Mouse (Mus musculus): ENCODE results near the gene Vmn1r2. TPM values are rescaled to one million over a fixed set of nuclear protein-coding genes. Genes with fewer than 3 reads are reported as not detected.
"Not testable (repeated sequence)": the region's sequence is repeated elsewhere in the genome, so short reads cannot be mapped to it uniquely, and the experiment has no call there.

Vmn1r2 gene
- total and polyA plus RNA-seq, 2 experiments from 2014 or later, result not detected

DNA sequence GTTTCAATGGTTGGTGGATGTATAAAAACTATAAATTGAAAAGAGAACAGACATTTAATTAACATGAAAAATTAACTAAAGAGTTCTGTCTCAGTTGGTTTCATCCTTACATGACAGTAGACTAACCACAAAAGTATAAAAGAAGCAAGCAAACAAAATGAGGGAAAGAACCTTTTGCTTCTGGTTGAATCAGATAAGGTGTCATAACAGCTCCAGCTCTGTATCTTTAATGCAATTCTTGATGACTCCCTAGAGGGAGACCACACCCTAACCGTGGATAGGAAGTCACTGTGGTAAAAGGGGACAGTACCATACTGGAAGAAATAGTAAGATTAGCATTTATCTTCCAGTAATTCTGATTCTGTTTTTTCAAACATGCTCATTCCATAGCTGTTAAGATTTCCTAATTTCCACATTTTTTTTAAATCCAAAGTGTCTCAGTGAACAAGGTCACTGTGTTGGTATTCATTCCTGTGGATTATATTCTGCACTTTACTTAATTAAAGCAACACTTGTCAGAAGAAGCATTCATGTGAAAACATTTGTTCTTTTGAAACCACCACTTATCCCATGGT, 42.6 kb downstream of the Vmn1r2 start:
- not testable (repeated sequence) for H3K4me3 ChIP-seq (ENCODE audit: low read length); ATAC-seq; H3K9me3 ChIP-seq (ENCODE audit: low read length); DNase-seq (ENCODE audit: low spot score); H3K36me3 ChIP-seq (ENCODE audit: insufficient read depth, low read length); H3K27me3 ChIP-seq (ENCODE audit: insufficient read depth, low read length); H3K4me2 ChIP-seq (ENCODE audit: low read depth, low read length); H3K27ac ChIP-seq; H3K9ac ChIP-seq (replicated peaks; ENCODE audit: low read length); H3K4me1 ChIP-seq (ENCODE audit: insufficient read depth, low read length)
- 67% methylated on average over 1 of the region's 1 CpGs for WGBS

DNA sequence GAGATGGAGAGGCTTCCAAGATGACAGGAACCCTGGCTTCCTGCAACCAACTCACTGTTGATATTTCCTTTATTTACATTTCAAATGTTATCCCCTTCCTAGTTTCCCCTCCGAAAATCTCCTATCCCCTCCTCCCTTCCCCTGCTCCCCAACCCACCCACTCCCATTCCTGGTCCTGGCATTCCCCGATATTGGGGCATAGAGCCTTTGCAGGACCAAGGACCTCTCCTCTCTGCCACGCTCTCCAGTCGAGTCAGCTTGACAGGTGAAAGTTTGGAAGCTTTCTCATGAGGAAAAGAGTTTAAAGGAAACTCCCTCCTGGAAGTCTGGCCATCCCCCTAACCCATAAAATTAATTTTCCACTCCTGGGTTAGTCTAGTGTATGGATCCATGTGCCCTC, 46.2 kb downstream of the Vmn1r2 start:
- H3K4me2 ChIP-seq (ENCODE audit: low read depth, low read length); H3K27ac ChIP-seq; H3K4me3 ChIP-seq (ENCODE audit: low read length); H3K4me1 ChIP-seq (ENCODE audit: insufficient read depth, low read length); H3K9ac ChIP-seq (replicated peaks; ENCODE audit: low read length); ATAC-seq; H3K36me3 ChIP-seq (ENCODE audit: insufficient read depth, low read length); H3K27me3 ChIP-seq (ENCODE audit: insufficient read depth, low read length); DNase-seq (ENCODE audit: low spot score); H3K9me3 ChIP-seq (ENCODE audit: low read length): not testable (repeated sequence)
- WGBS, result 67% methylated on average over 4 of the region's 4 CpGs

DNA sequence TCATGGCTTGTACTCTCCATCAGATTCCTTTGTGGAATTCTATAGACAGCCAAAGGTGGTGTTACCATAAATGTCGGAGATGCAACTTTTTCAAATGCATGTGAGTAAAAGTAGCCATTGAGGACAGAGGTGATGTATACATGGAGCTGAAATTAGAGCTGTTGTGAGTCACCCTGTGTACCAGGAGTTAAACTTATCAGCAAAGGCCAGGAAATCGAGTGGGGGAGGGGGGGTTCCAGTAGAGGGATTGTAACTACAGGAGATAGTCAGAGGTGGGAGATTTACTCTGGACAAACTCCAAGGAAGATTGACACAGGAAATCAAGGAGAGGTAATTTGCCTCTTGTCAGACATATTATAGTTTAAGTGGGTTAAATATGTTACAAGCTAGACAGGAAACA, 49.3 kb downstream of the Vmn1r2 start:
- not testable (repeated sequence) for H3K36me3 ChIP-seq (ENCODE audit: insufficient read depth, low read length); H3K4me3 ChIP-seq (ENCODE audit: low read length); DNase-seq (ENCODE audit: low spot score); H3K9ac ChIP-seq (replicated peaks; ENCODE audit: low read length); H3K27ac ChIP-seq; H3K4me1 ChIP-seq (ENCODE audit: insufficient read depth, low read length); ATAC-seq; H3K27me3 ChIP-seq (ENCODE audit: insufficient read depth, low read length); H3K9me3 ChIP-seq (ENCODE audit: low read length); H3K4me2 ChIP-seq (ENCODE audit: low read depth, low read length)
- 72% methylated on average over 2 of the region's 2 CpGs for WGBS

Other genes starting within 250 kb of the Vmn1r2 start
- gene Vmn1r3, start 18.0 kb downstream of the Vmn1r2 start, total RNA-seq (2014; rRNA removed), result not detected in 2 replicates
- not detected in 2 replicates for gene Vmn1r3, start 18.0 kb downstream of the Vmn1r2 start, polyA plus RNA-seq (2015; fragmentation: Nextera tagmentation; extraction: Ambion mirVana)

All from hindbrain, postnatal 0 days (tissue).